Mouse (Mus musculus): ENCODE measurements around the gene Scgb1c1. TPM values are rescaled to one million over a fixed set of nuclear protein-coding genes. Genes with fewer than 3 reads are reported as not detected.

Scgb1c1 gene
- polyA plus RNA-seq, 1 experiment from 2014 or later: not detected

DNA sequence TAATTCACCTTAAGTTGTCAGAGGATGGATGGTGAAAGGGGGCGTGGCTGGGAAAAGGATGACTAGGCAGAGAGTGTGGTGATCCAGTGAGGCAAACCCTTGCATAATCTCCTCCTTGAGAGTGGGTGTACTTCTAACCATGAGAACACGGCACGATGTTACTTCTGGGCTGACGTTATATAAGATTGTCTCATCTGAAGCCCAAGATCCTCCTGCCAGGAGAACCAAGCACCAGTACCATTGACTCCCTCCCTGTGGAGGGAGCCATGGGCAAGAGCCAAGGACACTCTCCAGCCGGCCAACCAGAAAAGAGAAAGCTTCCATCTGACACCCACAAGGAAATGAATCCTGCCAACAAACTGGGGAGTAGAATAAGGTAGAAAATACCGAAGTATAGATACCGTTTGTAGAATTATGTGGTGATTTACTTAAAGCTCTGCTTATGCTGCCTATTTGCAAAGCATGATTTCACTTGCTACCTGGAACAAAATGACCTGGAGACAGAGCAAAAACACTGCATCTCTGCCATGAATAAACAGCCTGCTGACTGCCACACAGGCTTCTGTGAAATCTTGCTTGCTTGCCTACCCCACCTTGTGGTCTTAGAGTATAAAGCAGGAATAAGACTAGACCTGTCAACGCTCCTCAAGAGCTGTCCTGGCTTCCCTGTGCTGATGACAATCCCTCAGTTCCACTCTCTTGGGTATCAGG is 17.0 kb upstream of the Scgb1c1 start:
- Histone ChIP-seq H3K27ac (no peak overlapping the region), H3K36me3 (no peaks in the 10 kb centered on the region), H3K4me3 (replicated peaks) (no peak overlapping the region), H3K4me1 (no peaks in the 10 kb centered on the region), H3K9ac (no peak overlapping the region), H3K4me2 (no peak overlapping the region), H3K27me3 (replicated peaks) (no peaks in the 10 kb centered on the region), H3K9me3 (no peaks in the 10 kb centered on the region)
- WGBS: 30% methylated on average over 8 of the region's 8 CpGs
- ATAC-seq (ENCODE audit: insufficient read depth, low FRiP score, low read depth): no peak

DNA sequence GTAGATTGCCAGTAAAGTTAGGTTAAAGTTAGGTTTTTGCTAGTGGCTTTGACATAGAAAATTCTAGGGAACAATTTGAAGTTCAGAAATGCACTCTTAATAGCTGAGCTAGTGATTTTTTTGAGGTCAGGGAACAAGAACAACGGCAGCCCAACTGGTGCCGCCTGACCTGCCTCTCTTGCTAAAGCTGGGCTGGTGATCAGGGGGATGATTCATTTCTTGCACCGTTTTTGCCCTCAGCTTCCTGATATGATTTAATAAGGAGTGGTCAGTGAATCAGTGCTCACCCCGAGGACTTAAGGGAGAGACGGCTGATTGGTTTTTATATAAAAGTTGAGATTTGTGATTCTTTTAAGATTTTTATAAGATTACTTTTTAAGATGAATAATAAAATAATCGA is 13.9 kb upstream of the Scgb1c1 start:
- ATAC-seq (ENCODE audit: insufficient read depth, low FRiP score, low read depth): no peak
- Histone ChIP-seq H3K9ac (no peak overlapping the region), H3K27me3 (replicated peaks) (no peaks in the 10 kb centered on the region), H3K4me2 (no peak overlapping the region), H3K9me3 (no peaks in the 10 kb centered on the region), H3K4me3 (replicated peaks) (no peak overlapping the region), H3K36me3 (no peaks in the 10 kb centered on the region), H3K27ac (no peak overlapping the region), H3K4me1 (no peaks in the 10 kb centered on the region)
- 57% methylated on average over 6 of the region's 6 CpGs for WGBS

GRCm38 (mm10) chr7:140833341-140833740 is 12.0 kb upstream of the Scgb1c1 start:
- Histone ChIP-seq H3K4me3 (replicated peaks) (no peak overlapping the region), H3K9me3 (no peaks in the 10 kb centered on the region), H3K4me1 (no peaks in the 10 kb centered on the region), H3K27ac (no peak overlapping the region), H3K27me3 (replicated peaks) (no peaks in the 10 kb centered on the region), H3K9ac (no peak overlapping the region), H3K36me3 (no peaks in the 10 kb centered on the region), H3K4me2 (no peak overlapping the region)
- WGBS: 88% methylated on average over 4 of the region's 4 CpGs
- no peak for ATAC-seq (ENCODE audit: insufficient read depth, low FRiP score, low read depth)

GRCm38 (mm10) chr7:140834968-140835757 is 10.2 kb upstream of the Scgb1c1 start, which contains the start of gene Urah:
Gene Urah (plus strand): TSS chr7:140835018.
- Histone ChIP-seq H3K9ac (peak within 1 kb of the TSS; percentile 8; the same call in 1 of the 2 replicates), H3K4me3 (replicated peaks) (peak within 1 kb of the TSS; percentile 19; the same call in 1 of the 2 replicates), H3K4me1 (no peaks in the 10 kb centered on the region), H3K36me3 (no peaks in the 10 kb centered on the region), H3K27ac (peak within 1 kb of the TSS; percentile 31; the same call in 1 of the 2 replicates), H3K27me3 (replicated peaks) (no peaks in the 10 kb centered on the region), H3K9me3 (no peaks in the 10 kb centered on the region), H3K4me2 (peak within 1 kb of the TSS; percentile 39)
- peak; percentile 76 for ATAC-seq (ENCODE audit: insufficient read depth, low FRiP score, low read depth)
- WGBS: 39% methylated on average over 20 of the region's 20 CpGs

- ATAC-seq (ENCODE audit: insufficient read depth, low FRiP score, low read depth): no peak
- Histone ChIP-seq H3K27ac (no peak overlapping the region), H3K4me1 (no peaks in the 10 kb centered on the region), H3K9ac (peak overlapping the region; percentile 8; the same call in 1 of the 2 replicates), H3K4me2 (peak overlapping the region; percentile 39), H3K4me3 (replicated peaks) (0 out of 2 replicates have a peak overlapping the region, but pooled peaks have one; percentile 19), H3K9me3 (no peaks in the 10 kb centered on the region), H3K27me3 (replicated peaks) (no peaks in the 10 kb centered on the region), H3K36me3 (no peaks in the 10 kb centered on the region)
- 63% methylated on average over 2 of the region's 2 CpGs for WGBS
Measured at GRCm38 (mm10) chr7:140835758-140836087, 9.6 kb upstream of the Scgb1c1 start.

- Histone ChIP-seq H3K27me3 (replicated peaks) (no peaks in the 10 kb centered on the region), H3K9me3 (no peaks in the 10 kb centered on the region), H3K4me1 (0 out of 2 replicates have a peak, but pooled peaks cover 3% of the 10 kb centered on the region), H3K9ac (no peak overlapping the region), H3K4me2 (no peak overlapping the region), H3K27ac (no peak overlapping the region), H3K36me3 (no peaks in the 10 kb centered on the region), H3K4me3 (replicated peaks) (no peak overlapping the region)
- ATAC-seq (ENCODE audit: insufficient read depth, low FRiP score, low read depth): no peak
- WGBS: 82% methylated on average over 9 of the region's 9 CpGs
Measured at GRCm38 (mm10) chr7:140836243-140837115, 8.9 kb upstream of the Scgb1c1 start.

DNA sequence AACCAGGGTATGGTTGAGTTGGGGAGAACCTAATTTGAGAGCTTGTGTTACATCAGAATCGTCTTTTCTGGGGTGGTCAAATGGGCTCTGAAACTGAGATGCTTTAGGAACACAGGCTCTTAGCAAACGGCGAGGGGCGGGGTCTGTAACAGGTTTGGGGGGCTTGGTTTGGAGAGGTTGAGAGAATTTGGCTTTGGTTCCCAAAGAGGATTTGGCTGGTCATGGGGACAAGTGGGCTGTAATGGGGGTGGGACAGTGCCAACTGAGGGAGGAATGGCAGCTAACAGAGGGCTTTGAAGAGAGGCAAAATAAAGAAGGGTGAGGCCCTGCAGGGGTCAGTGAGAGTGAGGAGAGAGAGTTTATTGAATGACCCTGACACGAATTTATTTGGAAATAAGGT is 5.8 kb upstream of the Scgb1c1 start:
- Histone ChIP-seq H3K27ac (no peak overlapping the region), H3K9ac (no peak overlapping the region), H3K27me3 (replicated peaks) (0 out of 2 replicates have a peak, but pooled peaks cover 3% of the 10 kb centered on the region), H3K4me1 (0 out of 2 replicates have a peak, but pooled peaks cover 6% of the 10 kb centered on the region), H3K4me3 (replicated peaks) (no peak overlapping the region), H3K36me3 (no peaks in the 10 kb centered on the region), H3K9me3 (no peaks in the 10 kb centered on the region), H3K4me2 (no peak overlapping the region)
- ATAC-seq (ENCODE audit: insufficient read depth, low FRiP score, low read depth): no peak
- 56% methylated on average over 5 of the region's 5 CpGs for WGBS

DNA sequence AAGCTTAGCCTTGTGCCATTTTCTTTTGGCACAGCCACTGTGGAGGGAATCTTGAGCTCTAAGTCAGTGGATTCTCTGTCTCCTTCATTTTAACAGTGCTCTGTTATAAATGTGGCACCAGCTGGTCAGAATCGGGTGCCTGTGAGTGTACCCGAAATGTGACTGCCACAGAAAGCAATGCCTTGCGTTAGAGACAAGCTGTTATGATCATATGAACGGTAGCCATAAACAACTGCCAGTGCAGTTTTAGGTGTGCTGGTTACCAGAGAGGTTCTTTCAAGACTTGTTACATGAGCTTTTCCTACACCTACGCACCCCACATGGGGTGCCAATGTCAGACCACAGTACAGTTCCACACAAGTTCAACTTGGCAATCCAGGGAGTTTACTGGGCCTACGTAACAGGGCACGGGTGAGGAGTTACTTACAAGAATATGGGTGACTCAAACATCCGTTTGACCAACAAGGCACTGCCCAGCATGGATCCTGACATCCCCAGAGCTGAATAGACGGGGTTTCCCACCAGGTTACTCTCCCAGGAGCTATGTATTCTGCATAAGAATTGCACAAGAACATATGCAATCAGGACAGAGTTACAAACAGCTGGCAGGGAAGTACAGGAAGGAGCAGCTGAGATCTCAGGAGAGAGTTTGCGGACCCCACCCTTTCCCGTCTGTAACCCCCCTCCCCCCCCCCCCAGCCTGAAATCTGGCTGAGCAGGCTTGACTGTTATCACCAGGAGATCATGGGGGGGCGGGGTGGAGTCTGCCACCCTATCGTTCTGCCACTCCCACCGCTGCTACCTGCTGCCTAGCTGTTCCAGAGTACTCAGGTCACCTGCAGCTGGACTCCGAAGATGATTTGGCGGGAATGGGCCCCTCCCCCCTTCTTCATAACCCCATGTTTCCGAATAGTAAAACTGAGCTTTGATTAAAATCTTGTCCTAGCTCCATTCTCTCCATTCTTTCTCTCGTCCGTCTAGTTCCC is 4.3 kb upstream of the Scgb1c1 start:
- H3K4me2 ChIP-seq: peak overlapping the region; percentile 24
- H3K27me3 ChIP-seq (replicated peaks): 0 out of 2 replicates have a peak, but pooled peaks cover 6% of the 10 kb centered on the region
- 34% methylated on average over 18 of the region's 19 CpGs for WGBS
- no peaks in the 10 kb centered on the region for H3K36me3 ChIP-seq
- peak; percentile 63; the same call in 1 of the 2 replicates for ATAC-seq (ENCODE audit: insufficient read depth, low FRiP score, low read depth)
- no peak overlapping the region for H3K4me3 ChIP-seq (replicated peaks)
- H3K4me1 ChIP-seq: 0 out of 2 replicates have a peak, but pooled peaks cover 6% of the 10 kb centered on the region
- no peak overlapping the region for H3K27ac ChIP-seq
- no peak overlapping the region for H3K9ac ChIP-seq
- H3K9me3 ChIP-seq: no peaks in the 10 kb centered on the region

DNA sequence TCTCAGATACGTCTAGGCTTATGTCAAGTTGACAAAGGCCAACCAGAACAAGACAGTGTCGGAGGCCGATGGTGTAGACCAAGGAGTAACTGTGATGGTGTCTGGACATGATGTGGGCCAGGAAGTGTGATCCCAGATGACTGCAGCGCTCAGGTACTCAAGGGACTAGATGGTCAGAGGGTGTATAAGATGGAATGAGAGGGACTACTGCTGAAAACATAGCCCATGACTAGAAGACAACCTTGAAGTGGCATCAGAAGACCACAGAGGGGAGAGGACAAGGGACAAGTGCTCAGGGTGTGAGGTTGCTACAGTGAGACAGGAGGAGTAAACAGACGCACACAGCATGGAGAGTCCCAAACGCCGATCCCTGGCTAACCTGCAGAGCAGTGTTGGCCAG is 1.5 kb upstream of the Scgb1c1 start:
- Histone ChIP-seq H3K27ac (no peak overlapping the region), H3K27me3 (replicated peaks) (0 out of 2 replicates have a peak, but pooled peaks cover 6% of the 10 kb centered on the region), H3K9ac (no peak overlapping the region), H3K4me2 (no peak overlapping the region), H3K4me1 (0 out of 2 replicates have a peak, but pooled peaks cover 6% of the 10 kb centered on the region), H3K36me3 (no peaks in the 10 kb centered on the region), H3K9me3 (no peaks in the 10 kb centered on the region), H3K4me3 (replicated peaks) (no peak overlapping the region)
- no peak for ATAC-seq (ENCODE audit: insufficient read depth, low FRiP score, low read depth)
- WGBS: 64% methylated on average over 7 of the region's 7 CpGs

- no peak overlapping the region for H3K9ac ChIP-seq
- H3K4me3 ChIP-seq (replicated peaks): no peak overlapping the region
- H3K36me3 ChIP-seq: no peaks in the 10 kb centered on the region
- no peaks in the 10 kb centered on the region for H3K9me3 ChIP-seq
- H3K27ac ChIP-seq: no peak overlapping the region
- H3K27me3 ChIP-seq (replicated peaks): 0 out of 2 replicates have a peak, but pooled peaks cover 6% of the 10 kb centered on the region
- no peak for ATAC-seq (ENCODE audit: insufficient read depth, low FRiP score, low read depth)
- WGBS: 67% methylated on average over 4 of the region's 4 CpGs
- no peak overlapping the region for H3K4me2 ChIP-seq
- 0 out of 2 replicates have a peak, but pooled peaks cover 6% of the 10 kb centered on the region for H3K4me1 ChIP-seq
Measured at GRCm38 (mm10) chr7:140845683-140846082, 336 bp downstream of the Scgb1c1 start.
